Mouse (Mus musculus) erythroblast, embryonic 14.5 days (primary cell): ENCODE data around the gene Mob3a. TPM values are rescaled to one million over a fixed set of nuclear protein-coding genes. Genes with fewer than 3 reads are reported as not detected.

ENCODE experiments used
- H3K27me3 ChIP-seq: 2 replicates; pipeline ENCODE4 v1.6.1; 2012; ENCODE audit warnings: inconsistent platforms; ENCODE audit not compliant: control insufficient read depth
- H3K36me3 ChIP-seq: 2 replicates; pipeline ENCODE4 v1.6.1; 2012; ENCODE audit warnings: mild to moderate bottlenecking, inconsistent platforms; ENCODE audit not compliant: control insufficient read depth
- H3K4me1 ChIP-seq: 2 replicates; pipeline ENCODE4 v1.6.1; 2012; ENCODE audit warnings: inconsistent platforms; ENCODE audit not compliant: control insufficient read depth
- H3K4me3 ChIP-seq: replicated peaks from 2 replicates; pipeline ENCODE3; 2012; ENCODE audit warnings: moderate library complexity, mild to moderate bottlenecking, inconsistent platforms
- H3K9me3 ChIP-seq: 2 replicates; pipeline ENCODE4 v1.6.1; 2012; ENCODE audit warnings: low read length, inconsistent platforms, mixed read lengths; ENCODE audit not compliant: control insufficient read depth
- GATA1 ChIP-seq: IDR thresholded peaks from 2 replicates; pipeline ENCODE4 v1.6.1; 2012; ENCODE audit warnings: low read length, inconsistent platforms, mixed read lengths
- TAL1 ChIP-seq: IDR thresholded peaks from 3 replicates; pipeline ENCODE4 v1.6.1; 2012; ENCODE audit warnings: low read length, inconsistent platforms, mixed read lengths
- polyA plus RNA-seq: library from polyadenylated mRNA; stranded (reverse); fragments of >175 nt; gene quantifications from 2 replicates; pipeline ENCODE4 v1.2.3, GENCODE M21; 2012

Gene Mob3a
- polyA plus RNA-seq, 1 experiment = 2.1 TPM

DNA sequence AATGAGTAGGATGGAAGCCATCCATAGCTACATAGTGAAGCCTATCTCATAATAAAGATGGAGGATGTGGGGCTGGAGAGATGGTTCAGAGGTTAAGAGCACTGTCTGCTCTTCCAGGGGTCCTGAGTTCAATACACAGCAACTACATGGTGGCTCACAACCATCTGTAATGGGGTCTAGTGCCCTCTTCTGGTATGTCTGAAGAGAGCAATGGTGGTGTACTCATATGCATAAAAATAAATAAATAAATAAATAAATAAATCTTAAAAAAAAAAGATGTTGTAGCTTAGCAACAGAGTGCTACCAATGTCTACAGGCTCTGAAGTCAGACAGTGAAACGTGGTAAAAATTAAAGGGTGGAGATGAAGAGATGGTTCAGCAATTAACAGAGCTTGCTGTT is 36.9 kb upstream of the Mob3a start:
- H3K4me1 ChIP-seq = peaks cover 59% of the 10 kb centered on the region
- TF ChIP-seq GATA1 (no peak), TAL1 (no peak)
- no peak overlapping the region for H3K4me3 ChIP-seq
- H3K36me3 ChIP-seq = peaks cover 58% of the 10 kb centered on the region
- H3K9me3 ChIP-seq = no peaks in the 10 kb centered on the region; the same call in 1 of the 2 replicates
- no peaks in the 10 kb centered on the region for H3K27me3 ChIP-seq

- no peak for TF ChIP-seq TAL1
- no peak for TF ChIP-seq GATA1
- no peaks in the 10 kb centered on the region for H3K9me3 ChIP-seq
- H3K4me3 ChIP-seq = no peak overlapping the region
- H3K4me1 ChIP-seq = peaks cover 54% of the 10 kb centered on the region
- H3K36me3 ChIP-seq = peaks cover 76% of the 10 kb centered on the region
- no peaks in the 10 kb centered on the region for H3K27me3 ChIP-seq
Measured at GRCm38 (mm10) chr10:80736731-80737130, 35.0 kb upstream of the Mob3a start.

DNA sequence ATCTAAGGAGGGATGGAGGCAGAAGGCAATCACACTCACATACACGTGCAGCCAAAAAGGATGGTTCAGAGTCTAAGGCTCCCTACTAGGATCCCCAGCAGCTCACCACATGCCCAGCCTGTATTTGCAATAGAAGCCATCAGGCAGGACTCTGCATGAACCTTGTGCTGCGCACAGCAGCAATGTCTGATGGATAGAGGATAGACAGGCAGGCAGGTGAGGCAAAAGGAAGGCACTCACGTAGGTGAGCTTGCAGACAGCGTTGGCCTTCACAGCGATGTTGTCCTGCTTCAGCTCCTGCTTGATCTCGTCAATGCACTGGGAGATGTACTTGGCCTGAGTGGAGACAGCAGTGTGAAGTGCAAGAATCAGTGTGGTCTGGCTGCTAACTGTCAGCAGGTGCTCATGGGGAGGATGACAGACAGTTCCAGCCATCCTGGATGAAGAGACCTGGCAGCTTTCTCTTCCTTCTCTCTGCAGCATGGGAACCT is 30.9 kb upstream of the Mob3a start:
- H3K4me1 ChIP-seq = peaks cover 37% of the 10 kb centered on the region
- no peaks in the 10 kb centered on the region for H3K27me3 ChIP-seq
- H3K9me3 ChIP-seq = no peaks in the 10 kb centered on the region
- H3K36me3 ChIP-seq = peaks cover 94% of the 10 kb centered on the region
- H3K4me3 ChIP-seq = no peak overlapping the region
- TF ChIP-seq TAL1 = no peak
- no peak for TF ChIP-seq GATA1

GRCm38 (mm10) chr10:80727369-80728127 is 25.8 kb upstream of the Mob3a start:
- Histone ChIP-seq H3K9me3 (no peaks in the 10 kb centered on the region), H3K4me3 (no peak overlapping the region), H3K4me1 (peaks cover 12% of the 10 kb centered on the region), H3K36me3 (peaks cover 98% of the 10 kb centered on the region), H3K27me3 (no peaks in the 10 kb centered on the region)
- TF ChIP-seq GATA1 = no peak
- no peak for TF ChIP-seq TAL1

DNA sequence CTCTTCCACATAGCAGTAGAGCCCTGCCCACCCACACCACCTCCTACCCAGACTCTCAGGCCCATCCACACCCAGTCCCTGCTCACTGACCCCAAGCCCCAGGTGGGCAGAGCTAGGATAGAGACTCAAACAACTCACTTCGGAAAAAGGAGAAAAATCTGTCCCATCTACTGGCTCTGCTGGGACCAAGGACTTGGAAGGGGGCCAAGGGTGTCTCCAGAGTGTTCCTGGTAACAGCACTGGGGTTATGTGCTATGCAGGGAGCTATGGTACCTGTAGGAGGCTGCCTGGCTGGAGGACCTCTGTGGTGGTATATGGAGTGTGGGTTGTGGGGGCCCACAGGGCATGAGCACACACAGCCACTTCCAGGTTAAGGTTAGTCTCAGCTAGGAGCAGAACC is 15.5 kb upstream of the Mob3a start:
- Histone ChIP-seq H3K4me1 (peaks cover 9% of the 10 kb centered on the region), H3K9me3 (no peaks in the 10 kb centered on the region), H3K27me3 (no peaks in the 10 kb centered on the region), H3K4me3 (no peak overlapping the region), H3K36me3 (peaks cover 99% of the 10 kb centered on the region)
- TF ChIP-seq TAL1 = no peak
- no peak for TF ChIP-seq GATA1

DNA sequence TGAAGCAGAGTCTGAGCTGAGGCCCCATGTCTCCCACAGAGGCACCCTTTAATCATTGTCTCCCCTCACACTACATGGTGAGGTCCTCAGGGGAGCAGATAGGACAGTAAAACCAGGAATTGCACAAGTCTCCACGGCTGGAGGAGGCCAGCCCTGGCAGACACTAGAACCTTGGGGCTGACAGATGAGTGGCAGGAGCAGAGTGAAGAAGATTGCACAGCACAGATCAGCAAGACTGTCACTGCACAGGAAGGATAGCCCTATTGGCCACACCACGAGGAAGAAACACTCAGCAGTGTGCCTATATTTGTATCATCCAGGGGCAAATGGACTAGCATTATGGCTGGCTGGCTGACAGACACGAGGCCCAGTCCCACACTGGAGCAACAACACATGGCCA is 9.1 kb upstream of the Mob3a start:
- H3K36me3 ChIP-seq = peaks cover 100% of the 10 kb centered on the region
- H3K9me3 ChIP-seq = no peaks in the 10 kb centered on the region
- peaks cover 2% of the 10 kb centered on the region for H3K4me1 ChIP-seq
- no peak for TF ChIP-seq TAL1
- TF ChIP-seq GATA1 = no peak
- H3K27me3 ChIP-seq = no peaks in the 10 kb centered on the region
- H3K4me3 ChIP-seq = no peak overlapping the region

GRCm38 (mm10) chr10:80705479-80705878 is 3.7 kb upstream of the Mob3a start:
- H3K9me3 ChIP-seq = no peaks in the 10 kb centered on the region
- H3K4me3 ChIP-seq = no peak overlapping the region
- H3K27me3 ChIP-seq = no peaks in the 10 kb centered on the region
- H3K4me1 ChIP-seq = peaks cover 53% of the 10 kb centered on the region
- peaks cover 70% of the 10 kb centered on the region for H3K36me3 ChIP-seq
- TF ChIP-seq GATA1 (no peak), TAL1 (no peak)

DNA sequence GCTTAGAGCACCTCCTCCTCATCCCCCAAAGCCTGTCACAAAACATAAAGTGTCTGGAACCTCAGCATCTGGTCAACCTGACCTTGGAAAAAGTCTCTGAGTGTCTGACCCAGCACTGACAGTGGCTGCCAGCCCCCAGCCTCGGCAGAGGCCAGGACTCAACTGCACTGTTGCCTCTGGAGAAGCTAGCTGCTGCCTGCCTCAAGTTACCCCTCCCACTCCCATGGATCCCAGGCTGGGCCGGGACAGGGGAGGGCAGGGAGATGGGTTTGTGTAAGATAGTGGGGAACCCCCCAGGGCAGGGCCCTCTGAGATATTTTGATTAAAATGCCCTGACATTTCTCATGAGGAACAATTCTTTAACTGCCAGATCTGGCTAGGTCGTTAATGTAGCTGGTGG is 3.3 kb upstream of the Mob3a start:
- H3K36me3 ChIP-seq = peaks cover 66% of the 10 kb centered on the region
- no peaks in the 10 kb centered on the region for H3K9me3 ChIP-seq
- no peaks in the 10 kb centered on the region for H3K27me3 ChIP-seq
- no peak overlapping the region for H3K4me3 ChIP-seq
- peaks cover 58% of the 10 kb centered on the region for H3K4me1 ChIP-seq
- no peak for TF ChIP-seq TAL1
- no peak for TF ChIP-seq GATA1

DNA sequence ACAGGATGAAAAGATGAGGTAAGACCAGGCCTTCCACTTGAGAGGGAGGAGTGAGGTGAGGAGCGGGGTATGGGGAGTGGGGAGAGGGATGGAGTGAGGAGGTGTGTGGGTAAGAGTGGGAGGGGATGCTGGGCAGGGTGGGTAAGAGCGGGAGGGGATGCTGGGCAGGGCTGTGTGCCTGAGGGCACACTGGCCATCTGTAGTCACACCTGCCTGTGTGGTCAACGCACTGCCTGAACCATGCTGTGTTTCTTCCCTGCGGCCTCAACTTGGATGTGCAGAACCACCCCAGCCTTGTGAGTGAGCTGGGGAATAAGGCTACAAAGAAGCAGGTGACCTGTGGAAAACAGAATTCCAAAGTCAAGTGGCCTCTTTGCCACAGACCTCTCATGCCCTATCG is 2.6 kb upstream of the Mob3a start:
- TF ChIP-seq GATA1 (no peak), TAL1 (no peak)
- Histone ChIP-seq H3K4me1 (peaks cover 64% of the 10 kb centered on the region), H3K36me3 (peaks cover 65% of the 10 kb centered on the region), H3K27me3 (no peaks in the 10 kb centered on the region), H3K4me3 (no peak overlapping the region), H3K9me3 (no peaks in the 10 kb centered on the region)

- peak overlapping the region; percentile 75 for H3K4me3 ChIP-seq
- TF ChIP-seq TAL1 (no peak), GATA1 (no peak)
Measured at GRCm38 (mm10) chr10:80703643-80704042, 1.9 kb upstream of the Mob3a start.

More at GRCm38 (mm10) chr10:80703643-80704042, 1.9 kb upstream of the Mob3a start:
- no peaks in the 10 kb centered on the region for H3K9me3 ChIP-seq
- H3K4me1 ChIP-seq = peaks cover 72% of the 10 kb centered on the region
- H3K27me3 ChIP-seq = no peaks in the 10 kb centered on the region
- H3K36me3 ChIP-seq = peaks cover 64% of the 10 kb centered on the region
